ENCODE assay signal across 17 mouse cellular contexts in the genomic region with DNA sequence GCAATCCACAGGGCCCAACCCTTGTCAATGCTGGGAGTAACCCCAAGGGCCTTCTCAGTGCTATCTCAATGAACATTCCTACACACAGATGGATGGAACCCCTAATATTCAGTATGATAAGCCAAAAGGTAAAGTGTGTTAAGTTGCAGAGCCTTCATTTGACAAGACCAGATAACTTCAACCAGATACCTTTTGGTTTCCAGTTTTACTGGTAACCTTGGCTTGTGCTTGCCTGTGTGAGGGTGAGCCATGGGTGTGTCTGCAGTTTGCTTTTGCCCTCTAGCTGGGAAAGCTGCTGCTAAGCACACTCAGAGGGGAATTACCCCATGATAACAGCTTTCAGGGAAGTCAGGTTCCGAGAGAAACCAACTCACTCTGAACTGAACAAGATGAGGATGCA.
DNase-seq lines count a peak whose midpoint lies in the region; ATAC-seq and TF ChIP-seq lines count a peak whose summit lies in the region.
"Had no signal": no experiment of that assay in that cellular context is flagged by ENCODE, and none has a peak within 500 bp of the region (broad histone marks: within the 10 kb centered on the region; RNA-seq: fewer than 3 reads in every experiment).

No protein-coding gene starts in this region.

- no peak for TF ChIP-seq RAD21 in MEL (IDR thresholded peaks at IDR 0.05; ENCODE audit: low read depth, low read length)

- TF ChIP-seq EP300 in MEL (IDR thresholded peaks at IDR 0.05; ENCODE audit: low read depth in 1 of 2, low read length in 2 of 2), result peak; percentile 61 to 64

- no peak for TF ChIP-seq POLR2A in MEL (IDR thresholded peaks at IDR 0.05; ENCODE audit: control insufficient read depth in 1 of 2, insufficient read depth in 1 of 2, low read depth in 1 of 2, low read length in 2 of 2, poor library complexity in 1 of 2)

- H3K27me3 ChIP-seq in MEL (ENCODE audit: control insufficient read depth in 1 of 2, insufficient read depth in 2 of 2, low read length in 2 of 2), result no peaks in the 10 kb centered on the region
- H3K27me3 ChIP-seq in forebrain, embryonic 11.5 days (ENCODE audit: control insufficient read depth, insufficient read depth, low read length), result no peaks in the 10 kb centered on the region
- H3K27me3 ChIP-seq: limb, embryonic 15.5 days; neural tube, embryonic 13.5 days had no signal

- peak overlapping the region; percentile 40 for H3K27ac ChIP-seq in MEL (ENCODE audit: control insufficient read depth, low read depth, low read length)
- no peak overlapping the region for H3K27ac ChIP-seq in forebrain, embryonic 11.5 days (ENCODE audit: low read depth, low read length)
- H3K27ac ChIP-seq: gastrocnemius, adult 2 months; heart, adult 2 months; limb, embryonic 15.5 days; macrophage; neural tube, embryonic 13.5 days had no signal

- peaks cover 20 to 37% of the 10 kb centered on the region in 2 experiments for H3K4me1 ChIP-seq in MEL (ENCODE audit: control insufficient read depth in 1 of 2, insufficient read depth in 2 of 2, low read length in 2 of 2)
- no peaks in the 10 kb centered on the region for H3K4me1 ChIP-seq in forebrain, embryonic 11.5 days (replicated peaks; ENCODE audit: control insufficient read depth, insufficient read depth, low read length)
- H3K4me1 ChIP-seq: neural tube, embryonic 13.5 days had no signal

- ATAC-seq in CD4-positive, CD25-positive, alpha-beta regulatory T cell, adult 4 months, result peak; percentile 11
- peak; percentile 42; the same call in 1 of the 2 replicates for ATAC-seq in monocyte, adult 5-6 weeks (replicated peaks; ENCODE audit: insufficient number of reproducible peaks, low FRiP score, low TSS enrichment, poor library complexity, severe bottlenecking)
- no peak for ATAC-seq in forebrain, embryonic 11.5 days (replicated peaks; ENCODE audit: low FRiP score)
- ATAC-seq: forebrain, embryonic 16.5 days; hindbrain, embryonic 16.5 days had no signal

- no peak overlapping the region for H3K9ac ChIP-seq in MEL (ENCODE audit: control insufficient read depth, low read depth, low read length, poor library complexity, severe bottlenecking)
- no peak overlapping the region for H3K9ac ChIP-seq in forebrain, embryonic 11.5 days (ENCODE audit: low read length)
- H3K9ac ChIP-seq: limb, embryonic 15.5 days; neural tube, embryonic 13.5 days had no signal

- H3K79me2 ChIP-seq in MEL (ENCODE audit: control insufficient read depth, insufficient read depth, low read length, poor library complexity), result no peaks in the 10 kb centered on the region; the same call in 1 of the 2 replicates

- H3K36me3 ChIP-seq in MEL (ENCODE audit: control insufficient read depth in 1 of 2, insufficient read depth in 2 of 2, low read length in 2 of 2), result peaks cover 0 to 54% of the 10 kb centered on the region in 2 experiments; a peak in 2 of 4 replicates
- no peaks in the 10 kb centered on the region for H3K36me3 ChIP-seq in forebrain, embryonic 11.5 days (ENCODE audit: control insufficient read depth, insufficient read depth, low read length)
- H3K36me3 ChIP-seq: limb, embryonic 15.5 days; neural tube, embryonic 13.5 days had no signal

- H3K4me2 ChIP-seq in forebrain, embryonic 11.5 days (ENCODE audit: low read depth, low read length, severe bottlenecking), result no peak overlapping the region
- H3K4me2 ChIP-seq: limb, embryonic 15.5 days; neural tube, embryonic 13.5 days had no signal

- no peak overlapping the region for H3K4me3 ChIP-seq in MEL (ENCODE audit: control insufficient read depth in 1 of 2, insufficient read depth in 1 of 2, low read depth in 2 of 2, low read length in 2 of 2)
- H3K4me3 ChIP-seq in forebrain, embryonic 11.5 days (ENCODE audit: low read depth, low read length), result no peak overlapping the region
- H3K4me3 ChIP-seq: gastrocnemius, adult 2 months; heart, adult 2 months; limb, embryonic 15.5 days; neural tube, embryonic 13.5 days had no signal

- WGBS in forebrain, embryonic 11.5 days, result 81% methylated on average over 1 of the region's 1 CpGs

- no peak for TF ChIP-seq CTCF in MEL (IDR thresholded peaks at IDR 0.05 in 2 of 3, conservative IDR thresholded peaks at IDR 0.05 in 1 of 3; ENCODE audit: control insufficient read depth in 1 of 3, insufficient read depth in 1 of 3, low read depth in 2 of 3, low read length in 3 of 3, poor library complexity in 1 of 3, severe bottlenecking in 1 of 3)

- DNase-seq in MEL (ENCODE audit: low read depth, low spot score), result peak; percentile 59
- peak; percentile 51 for DNase-seq in liver
- DNase-seq in forebrain, embryonic 11.5 days (ENCODE audit: low spot score), result no peak
- no peak for DNase-seq in layer of hippocampus, postnatal 25 days (ENCODE audit: extremely low spot score in 1 of 2, low spot score in 1 of 2)
- no peak for DNase-seq in adrenal gland, adult 8-10 months
- DNase-seq: cerebellum, adult 8-10 months; gastrocnemius, adult 2 months; heart, adult 2 months; kidney, postnatal 4 days; thymus, adult 18-20 months had no signal

- H3K9me3 ChIP-seq in MEL (replicated peaks; ENCODE audit: insufficient read depth, low read length), result no peaks in the 10 kb centered on the region
- no peaks in the 10 kb centered on the region for H3K9me3 ChIP-seq in forebrain, embryonic 11.5 days (ENCODE audit: control insufficient read depth, low read length)
- H3K9me3 ChIP-seq: limb, embryonic 15.5 days; neural tube, embryonic 13.5 days had no signal

TF ChIP-seq in MEL, 35 proteins besides CTCF, POLR2A, EP300 and RAD21:
- peak; percentile 63 for TF ChIP-seq RCOR1 (IDR thresholded peaks at IDR 0.05; ENCODE audit: low read depth, low read length)
- TF ChIP-seq ZNF384 (IDR thresholded peaks at IDR 0.05; ENCODE audit: low read depth, low read length), result 0 out of 2 replicates have a peak, but pooled peaks have one; percentile 19
- TF ChIP-seq MYB (IDR thresholded peaks at IDR 0.05; ENCODE audit: low read depth, low read length), result no peak
- peak; percentile 74 for TF ChIP-seq TCF12 (IDR thresholded peaks at IDR 0.05; ENCODE audit: low read depth, low read length)
- TF ChIP-seq GABPA (IDR thresholded peaks at IDR 0.05; ENCODE audit: low read depth, low read length), result no peak
- TF ChIP-seq MAFK (IDR thresholded peaks at IDR 0.05; ENCODE audit: borderline replicate concordance, low read depth, low read length), result no peak
- TF ChIP-seq MXI1 (IDR thresholded peaks at IDR 0.05; ENCODE audit: low read depth, low read length), result no peak
- TF ChIP-seq ETS1 (IDR thresholded peaks at IDR 0.05; ENCODE audit: low read depth, low read length), result peak; percentile 72
TF ChIP-seq in MEL: peak in this region for 4.

Comparison
In these comparisons a context has a peak if more than half of its experiments do, and no peak if none do; other contexts are left out.
1. DNase-seq: peak in MEL (single experiment) and liver (single experiment); none in forebrain, embryonic 11.5 days (single experiment), layer of hippocampus, postnatal 25 days (0 of 2) and adrenal gland, adult 8-10 months (single experiment).